Mouse (Mus musculus) lung, adult 18-20 months (tissue): ENCODE results near the gene Rnf19b.

Experiments
- DNase-seq, 2 experiments: peaks; one replicate each; pipeline ENCODE4 v3.0.0; 2022; ENCODE audit warnings: mixed read lengths in 2 of 2

The Rnf19b gene

DNA sequence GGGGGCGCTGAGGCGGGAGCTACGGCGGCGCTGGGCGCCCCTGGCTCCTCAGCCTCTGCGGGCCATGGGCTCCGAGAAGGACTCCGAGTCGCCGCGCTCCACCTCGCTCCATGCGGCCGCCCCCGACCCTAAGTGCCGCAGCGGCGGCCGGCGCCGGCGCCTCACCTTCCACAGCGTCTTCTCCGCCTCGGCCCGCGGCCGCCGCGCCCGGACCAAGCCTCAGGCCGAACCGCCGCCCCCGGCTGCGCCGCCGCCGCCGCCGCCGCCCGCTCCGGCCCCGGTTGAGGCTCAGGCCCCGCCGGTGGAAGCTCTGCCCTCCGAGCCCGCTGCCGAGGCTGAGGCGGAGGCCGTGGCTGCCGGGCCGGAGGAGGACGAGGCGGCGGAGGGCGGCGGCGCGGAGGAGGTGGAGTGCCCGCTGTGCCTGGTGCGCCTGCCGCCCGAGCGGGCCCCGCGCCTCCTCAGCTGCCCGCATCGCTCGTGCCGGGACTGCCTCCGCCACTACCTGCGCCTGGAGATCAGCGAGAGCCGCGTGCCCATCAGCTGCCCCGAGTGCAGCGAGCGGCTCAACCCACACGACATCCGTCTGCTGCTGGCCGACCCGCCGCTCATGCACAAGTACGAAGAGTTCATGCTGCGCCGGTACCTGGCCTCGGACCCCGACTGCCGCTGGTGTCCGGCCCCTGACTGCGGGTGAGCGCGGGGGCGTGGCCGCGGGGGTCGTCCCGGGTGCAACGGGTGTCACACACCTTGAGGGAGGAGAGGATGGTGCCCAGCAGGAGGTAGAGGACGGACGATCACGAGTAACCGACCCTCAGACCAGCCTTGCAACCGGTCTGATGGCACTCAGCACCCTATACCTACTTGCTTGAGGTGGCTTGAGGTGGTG, at the start of gene Rnf19b:
Gene Rnf19b, plus strand, starts transcription at position 65 of the 886 bp plus-strand sequence.
- peak; percentile 41 to 42 for DNase-seq

- no peak for DNase-seq
Observed at GRCm38 (mm10) chr4:129008672-129009071, 49.4 kb upstream of the Rnf19b start.

DNA sequence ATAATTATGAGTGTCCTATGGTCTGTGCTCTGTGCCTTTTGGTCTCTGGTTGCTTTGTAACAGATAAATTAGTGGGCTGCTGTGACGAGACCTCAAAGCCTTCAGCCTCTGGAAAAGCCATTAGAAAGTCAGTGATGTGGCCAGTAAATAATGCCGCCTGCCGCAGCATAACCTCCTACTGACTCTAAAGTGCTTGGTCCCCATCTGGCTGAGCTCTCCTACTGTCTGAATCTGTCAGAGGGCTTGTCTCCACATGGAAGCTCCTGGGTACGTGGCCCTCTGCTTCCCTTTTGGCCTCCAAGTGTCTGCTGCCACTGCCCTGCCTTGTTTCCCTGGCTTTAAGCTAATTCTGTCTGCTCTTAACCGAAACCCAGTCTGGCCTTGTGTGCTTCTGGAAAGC, 48.5 kb upstream of the Rnf19b start:
- no peak for DNase-seq

DNA sequence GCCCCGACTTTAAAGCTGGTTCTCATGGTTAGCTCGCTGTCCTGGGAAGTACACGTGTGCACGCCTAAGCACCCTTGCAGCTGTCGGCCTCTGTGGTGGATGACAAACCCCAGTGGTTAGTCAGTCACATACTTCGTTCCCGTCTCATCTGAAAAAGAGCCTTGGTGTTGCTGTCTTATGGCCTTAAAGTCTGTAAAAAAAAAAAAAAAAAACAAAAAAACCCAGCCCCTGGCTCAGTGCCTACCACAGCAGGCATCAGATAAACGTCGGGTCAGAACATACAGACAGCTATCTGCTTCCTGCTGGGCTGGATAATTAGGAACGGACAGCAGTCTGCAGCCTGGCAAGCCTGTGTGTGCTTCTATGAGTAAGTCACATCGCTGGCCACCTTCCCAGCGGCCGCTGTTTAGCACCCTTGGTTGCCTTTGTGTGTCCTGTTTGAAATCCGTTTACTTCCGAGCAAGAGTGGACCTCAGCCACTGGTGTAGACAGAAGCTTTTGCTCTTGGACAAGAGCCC, 46.4 kb upstream of the Rnf19b start:
- DNase-seq: peak; percentile 40 to 57

GRCm38 (mm10) chr4:129013151-129013864, 44.8 kb upstream of the Rnf19b start:
- DNase-seq: peak; percentile 65 to 73

- peak in 1 of 2 experiments; percentile 20 for DNase-seq
Observed at GRCm38 (mm10) chr4:129016329-129016728, 41.7 kb upstream of the Rnf19b start.

GRCm38 (mm10) chr4:129017150-129017549, 40.9 kb upstream of the Rnf19b start:
- no peak for DNase-seq

GRCm38 (mm10) chr4:129018788-129019435, 39.2 kb upstream of the Rnf19b start:
- DNase-seq: no peak

- peak in 1 of 2 experiments; percentile 3 for DNase-seq
Observed at GRCm38 (mm10) chr4:129019788-129020187, 38.3 kb upstream of the Rnf19b start.

GRCm38 (mm10) chr4:129020454-129020853, 37.6 kb upstream of the Rnf19b start:
- DNase-seq: peak; percentile 80 to 82

- DNase-seq: peak; percentile 51 to 52
Observed at GRCm38 (mm10) chr4:129021426-129021825, 36.6 kb upstream of the Rnf19b start.

DNA sequence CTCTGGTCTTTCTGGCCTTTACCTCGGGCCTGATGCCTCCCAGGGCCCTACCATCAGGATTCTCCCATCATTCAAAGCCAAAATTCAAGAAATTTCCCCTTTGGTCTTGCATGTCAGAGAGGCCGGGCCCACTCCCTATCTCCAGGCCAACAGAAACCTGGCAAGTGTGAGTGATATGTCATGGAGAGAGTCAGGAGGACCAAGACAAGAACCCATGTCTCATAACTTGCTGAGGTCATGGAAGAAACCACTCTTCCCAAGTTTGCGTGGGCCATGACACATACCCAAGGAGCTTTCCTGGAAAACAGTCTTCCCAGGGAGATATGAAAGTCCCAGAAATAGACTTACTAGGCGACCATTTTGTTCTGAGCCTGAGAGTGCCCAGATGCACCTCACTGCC, 36.2 kb upstream of the Rnf19b start:
- peak in 1 of 2 experiments; percentile 2 for DNase-seq

- no peak for DNase-seq
Observed at GRCm38 (mm10) chr4:129023884-129024283, 34.2 kb upstream of the Rnf19b start.

- DNase-seq: peak; percentile 70 to 78
Observed at GRCm38 (mm10) chr4:129024775-129025174, 33.3 kb upstream of the Rnf19b start.

DNA sequence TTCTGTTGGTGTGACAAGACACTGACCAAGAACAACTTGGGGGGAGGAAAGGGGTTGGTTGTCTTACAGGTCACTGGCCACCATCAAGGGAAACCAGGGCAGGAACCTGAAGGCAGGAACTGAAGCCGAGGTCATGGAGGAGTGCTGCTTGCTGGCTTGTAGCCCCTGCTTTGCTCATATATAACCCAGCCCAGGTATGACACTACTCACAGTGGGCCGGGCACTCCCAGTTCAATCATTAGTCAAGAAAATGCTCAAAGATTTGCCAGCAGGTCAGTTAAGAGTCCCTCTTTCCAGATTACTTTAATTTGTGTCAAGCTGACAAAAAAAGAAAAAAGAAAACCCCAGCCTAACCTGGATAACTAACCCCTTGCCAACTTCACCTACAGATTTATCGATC, 32.4 kb upstream of the Rnf19b start:
- no peak for DNase-seq

GRCm38 (mm10) chr4:129030746-129031145, 27.3 kb upstream of the Rnf19b start:
- DNase-seq: no peak

GRCm38 (mm10) chr4:129031408-129031965, 26.6 kb upstream of the Rnf19b start:
- DNase-seq: peak in 1 of 2 experiments; percentile 2

GRCm38 (mm10) chr4:129032133-129032962, 25.7 kb upstream of the Rnf19b start:
- DNase-seq: peak; percentile 36 to 40

DNA sequence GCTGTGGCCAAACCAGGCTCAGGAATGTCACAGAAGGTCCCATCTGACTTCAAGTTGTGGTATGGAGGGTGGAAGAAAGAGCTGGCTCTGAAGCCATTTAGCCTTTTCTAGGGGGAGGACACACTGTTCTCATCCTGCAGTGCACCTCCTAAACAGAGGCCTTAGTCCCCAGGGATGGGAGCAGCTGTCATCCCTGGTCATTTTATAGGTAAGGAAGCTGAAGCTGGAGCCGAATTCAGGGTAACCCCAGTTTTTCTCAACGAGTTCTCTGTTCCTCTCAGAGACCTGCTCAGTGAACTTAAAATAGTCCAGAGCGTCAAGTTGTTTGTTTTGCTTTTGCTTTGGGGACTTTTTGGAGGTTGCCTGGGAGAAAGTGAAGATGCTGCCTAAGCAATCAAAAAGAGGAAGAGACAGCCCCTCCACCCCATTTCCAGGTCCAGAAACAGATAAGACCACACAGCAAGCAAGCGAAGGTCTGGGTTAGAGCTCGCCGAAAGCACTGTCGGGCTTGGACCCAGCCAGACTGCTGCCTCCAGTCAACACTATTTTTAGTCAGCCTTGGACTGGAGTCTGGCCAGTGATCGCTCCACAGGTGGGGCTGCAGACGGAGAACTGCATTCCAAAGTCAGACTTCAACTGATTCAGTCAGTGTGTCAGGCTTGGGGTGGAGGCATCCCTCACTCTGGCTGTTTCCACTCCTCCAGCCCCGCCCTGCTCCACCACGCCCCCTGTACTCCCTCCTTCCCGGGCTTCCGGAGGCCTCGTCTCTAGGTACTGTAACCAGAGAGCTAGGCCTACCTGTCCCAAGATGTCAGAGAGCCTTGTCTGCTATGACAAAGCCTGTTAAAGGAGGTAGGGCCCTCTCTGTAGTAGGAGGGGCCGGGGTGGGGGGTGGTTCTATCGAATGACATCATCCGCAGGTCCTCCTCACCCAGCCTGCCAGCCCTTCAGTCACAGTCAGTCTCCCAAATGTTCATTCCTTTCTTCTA, 24.8 kb upstream of the Rnf19b start:
- peak; percentile 90 to 92 for DNase-seq

DNA sequence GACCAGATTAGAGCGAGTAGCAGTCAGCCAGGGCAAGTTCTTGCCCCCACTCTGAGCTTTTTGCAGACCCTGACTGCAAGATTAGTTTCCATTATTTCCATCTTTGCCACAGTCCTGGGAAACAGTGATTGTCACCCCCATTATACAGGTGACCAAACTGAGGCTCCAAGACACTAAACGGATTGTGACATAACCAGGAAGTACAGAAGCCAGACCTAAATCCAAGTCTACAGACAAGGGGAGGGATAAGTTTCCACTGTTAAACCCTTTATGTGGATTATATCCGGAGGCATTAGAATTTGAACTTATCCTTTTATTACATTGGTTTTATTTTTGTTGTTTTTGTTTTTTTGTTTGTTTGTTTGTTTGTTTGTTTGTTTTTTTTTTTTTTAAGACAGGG, 23.8 kb upstream of the Rnf19b start:
- DNase-seq: no peak
